Mouse (Mus musculus): ENCODE results near the gene Lhfp.

Gene Lhfp

DNA sequence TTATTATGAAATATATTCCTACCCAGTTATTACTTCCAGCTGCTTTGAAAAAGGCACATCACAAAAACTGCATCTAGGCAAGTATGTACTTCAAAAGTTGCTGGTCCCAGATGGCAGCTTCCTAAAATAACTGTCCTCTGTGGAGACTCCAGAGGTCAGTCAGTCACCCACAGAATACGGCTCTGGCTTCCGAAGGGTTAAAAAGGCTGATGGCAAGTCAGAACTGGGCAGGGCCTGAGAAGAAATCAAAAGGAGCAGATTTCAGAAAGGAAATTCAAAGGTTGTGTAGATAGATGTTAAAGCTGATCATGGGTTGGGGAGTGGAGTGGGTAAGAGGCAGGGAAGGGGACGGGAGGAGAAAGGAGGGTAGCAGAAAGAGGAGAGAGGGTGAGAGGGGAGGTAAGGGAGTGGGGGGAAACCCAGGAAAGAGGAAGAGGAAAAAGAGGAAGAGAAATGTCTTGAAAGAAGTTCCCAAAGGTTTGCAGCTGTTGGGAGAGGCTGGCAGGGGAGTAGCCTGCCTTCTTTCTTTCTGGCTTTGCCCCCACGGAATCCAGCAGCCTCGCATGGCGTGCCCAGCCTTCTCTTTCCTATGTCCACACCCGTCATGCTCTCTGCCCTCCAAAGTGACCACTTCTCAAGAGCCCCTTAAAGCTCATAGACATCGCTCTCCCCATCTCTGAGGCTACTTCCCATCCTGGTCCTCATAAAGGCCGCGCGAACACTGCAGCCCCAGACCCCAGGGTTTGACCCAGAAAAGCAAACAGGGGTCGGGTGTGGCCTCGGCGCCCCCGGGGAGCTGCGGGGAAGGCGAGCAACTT is 526 bp upstream of the Lhfp start:
- DNase-seq (ENCODE audit: low spot score in 2 of 2), result no peak

DNA sequence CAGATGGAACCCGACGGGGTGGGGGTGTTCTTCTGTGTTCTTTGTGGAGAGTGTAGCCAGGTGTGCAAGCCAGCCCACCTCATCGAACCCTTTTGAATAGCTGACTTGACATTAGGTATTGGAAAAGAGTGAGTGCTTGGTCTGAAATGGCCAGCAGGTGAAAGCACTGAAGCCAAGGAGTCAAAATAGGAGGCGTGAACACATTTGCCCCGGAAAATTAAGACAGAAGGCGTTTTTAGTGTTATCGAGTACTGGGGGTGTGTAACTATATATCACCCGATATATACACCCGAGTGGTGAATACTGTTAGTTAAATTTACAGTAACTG is 876 bp downstream of the Lhfp start:
- DNase-seq (ENCODE audit: low spot score in 2 of 2), result no peak

GRCm38 (mm10) chr3:53043206-53043780 is 2.0 kb downstream of the Lhfp start:
- no peak for DNase-seq (ENCODE audit: low spot score in 2 of 2)

DNA sequence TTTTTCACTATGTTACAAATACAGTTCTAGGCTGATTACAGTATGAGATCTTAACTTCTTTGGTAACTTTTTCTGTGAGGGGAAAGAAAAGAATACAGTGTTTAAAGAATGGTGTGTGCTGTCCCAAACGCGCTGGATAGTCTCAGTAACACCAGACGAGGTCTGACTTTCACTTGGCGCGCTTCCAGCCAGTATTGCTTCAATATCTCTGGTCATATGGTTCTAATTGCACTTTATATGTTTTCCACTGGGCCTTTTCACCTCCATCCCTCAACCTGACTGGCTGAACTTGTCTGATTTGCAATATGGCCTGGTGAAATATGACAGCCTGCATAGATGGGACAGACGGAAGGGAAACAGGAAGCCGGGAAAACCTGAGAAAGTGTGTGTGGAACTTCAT is 2.9 kb downstream of the Lhfp start:
- DNase-seq (ENCODE audit: low spot score in 2 of 2), result no peak

- no peak for DNase-seq (ENCODE audit: low spot score in 2 of 2)
Observed at GRCm38 (mm10) chr3:53044682-53045299, 3.5 kb downstream of the Lhfp start.

- DNase-seq (ENCODE audit: low spot score in 2 of 2), result no peak
Observed at GRCm38 (mm10) chr3:53045697-53046096, 4.4 kb downstream of the Lhfp start.

DNA sequence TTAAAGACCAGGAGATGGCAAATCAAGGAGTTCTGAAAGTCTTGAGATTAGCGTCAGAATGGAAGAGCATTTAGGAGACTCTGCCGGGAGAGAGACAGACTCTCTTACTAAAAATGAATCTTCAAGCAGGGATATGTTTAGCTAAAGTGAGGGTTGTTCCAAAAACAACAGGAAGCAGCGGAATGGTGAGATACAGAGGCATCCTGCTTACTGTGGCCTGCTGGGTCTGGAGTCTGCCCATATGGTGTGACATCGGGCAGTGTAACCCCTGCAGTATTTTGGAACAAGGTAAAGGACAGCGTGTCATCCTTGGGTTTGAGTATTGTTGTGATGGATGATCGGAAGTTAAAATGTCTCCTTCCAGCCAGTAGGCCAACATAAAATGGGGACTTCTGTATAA is 5.0 kb downstream of the Lhfp start:
- DNase-seq (ENCODE audit: low spot score in 2 of 2), result no peak

DNA sequence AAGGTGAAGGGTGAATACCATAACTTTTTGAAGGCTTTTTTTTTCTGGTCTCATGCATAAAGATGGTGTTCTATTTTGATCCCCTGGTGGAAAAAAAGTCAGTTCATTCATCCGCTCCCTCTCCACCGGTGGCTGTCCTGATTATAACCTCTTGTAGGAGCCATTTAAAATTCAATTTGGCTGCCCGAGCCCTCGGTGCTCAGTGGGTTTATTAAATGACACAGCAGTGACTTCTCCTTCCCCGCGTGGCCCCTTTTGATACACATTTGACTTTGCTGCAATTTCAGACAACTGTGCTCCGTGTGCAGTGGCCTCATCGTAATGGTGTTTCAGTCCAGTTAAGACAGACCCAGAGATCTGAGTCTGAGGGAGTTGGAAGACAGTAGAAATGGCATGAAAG is 11.1 kb downstream of the Lhfp start:
- no peak for DNase-seq (ENCODE audit: low spot score in 2 of 2)

- DNase-seq (ENCODE audit: low spot score in 2 of 2), result no peak
Observed at GRCm38 (mm10) chr3:53056430-53056829, 15.1 kb downstream of the Lhfp start.

DNA sequence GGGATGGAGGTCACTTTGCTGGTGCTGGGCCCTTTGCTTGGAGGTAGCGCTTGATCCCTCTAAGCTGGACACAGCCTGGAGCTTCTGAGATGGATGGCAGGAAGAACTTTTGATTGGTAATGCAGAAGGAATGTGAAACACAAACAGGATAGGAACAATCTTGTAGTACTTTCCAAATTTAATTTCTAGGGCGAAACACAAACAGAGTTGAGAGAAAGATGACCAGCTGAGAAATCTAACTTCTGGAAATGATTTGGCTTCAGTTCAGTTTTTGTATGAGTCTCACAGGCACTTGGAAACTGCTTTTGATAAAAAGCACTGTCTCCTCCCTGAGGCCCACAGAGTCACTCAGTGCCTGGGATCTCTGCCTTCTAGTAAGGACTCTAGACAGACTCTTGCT is 18.6 kb downstream of the Lhfp start:
- no peak for DNase-seq (ENCODE audit: low spot score in 2 of 2)

- no peak for DNase-seq (ENCODE audit: low spot score in 2 of 2)
Observed at GRCm38 (mm10) chr3:53063423-53064147, 22.3 kb downstream of the Lhfp start.

DNA sequence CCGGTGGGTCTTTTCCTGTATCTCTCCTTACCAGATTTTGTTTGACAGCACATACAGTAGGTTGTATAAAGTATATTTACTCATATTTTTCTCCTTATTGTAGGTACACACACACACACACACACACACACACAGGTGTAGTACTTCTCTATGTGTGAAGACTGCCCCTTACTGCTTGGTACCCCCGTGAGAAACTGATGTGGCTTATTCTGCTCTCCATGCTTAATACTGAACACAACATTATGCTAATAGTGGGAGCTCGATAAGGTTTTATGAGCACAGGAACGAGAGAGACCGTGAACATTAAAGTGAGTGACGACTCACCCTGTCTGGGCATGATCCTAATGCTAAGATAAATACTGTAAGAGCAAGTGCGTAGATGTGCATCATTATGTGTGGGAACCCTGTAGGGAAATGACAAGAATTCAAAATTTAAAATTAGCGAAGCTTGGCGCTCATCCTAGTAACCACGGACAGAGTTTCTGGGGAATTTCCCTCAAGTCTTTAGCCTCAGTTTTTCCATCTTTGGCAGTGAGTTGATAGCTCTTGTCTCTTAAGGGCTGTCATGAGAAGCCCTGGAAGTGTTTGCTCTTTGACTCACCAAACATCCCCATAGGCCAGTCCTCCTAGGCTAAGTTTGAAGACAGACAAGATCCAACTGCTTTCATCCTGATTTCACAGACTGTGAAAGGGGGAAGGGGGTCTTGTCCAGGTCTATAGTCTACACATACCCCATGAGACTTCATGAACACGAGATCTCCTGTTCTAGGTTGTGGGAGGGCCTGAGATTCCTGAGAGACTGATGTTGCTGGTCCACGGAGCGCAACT is 24.2 kb downstream of the Lhfp start:
- DNase-seq (ENCODE audit: low spot score in 2 of 2), result no peak

GRCm38 (mm10) chr3:53066095-53066372 is 24.7 kb downstream of the Lhfp start:
- DNase-seq (ENCODE audit: low spot score in 2 of 2), result no peak

GRCm38 (mm10) chr3:53068399-53068798 is 27.1 kb downstream of the Lhfp start:
- no peak for DNase-seq (ENCODE audit: low spot score in 2 of 2)

DNA sequence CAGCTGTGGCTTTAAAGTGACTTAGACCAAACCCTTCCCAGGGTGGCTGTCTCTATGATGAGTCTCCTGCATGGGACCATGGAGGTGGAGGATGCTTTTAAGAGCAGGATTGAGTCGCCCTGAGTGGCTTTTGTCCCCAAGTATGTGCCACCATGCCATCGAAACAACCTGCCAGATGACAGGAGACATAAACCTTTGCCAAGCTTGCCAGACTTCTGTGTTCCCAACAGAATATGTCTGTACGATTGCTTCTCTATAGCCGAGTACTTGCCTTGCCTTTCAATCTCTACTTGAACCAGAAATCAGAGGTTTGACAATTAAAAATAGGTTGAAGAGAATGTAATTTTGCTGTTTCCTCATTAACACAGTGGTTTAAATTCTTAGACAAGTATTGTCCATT is 32.9 kb downstream of the Lhfp start:
- no peak for DNase-seq (ENCODE audit: low spot score in 2 of 2)

- DNase-seq (ENCODE audit: low spot score in 2 of 2), result no peak
Observed at GRCm38 (mm10) chr3:53074761-53075160, 33.4 kb downstream of the Lhfp start.

DNA sequence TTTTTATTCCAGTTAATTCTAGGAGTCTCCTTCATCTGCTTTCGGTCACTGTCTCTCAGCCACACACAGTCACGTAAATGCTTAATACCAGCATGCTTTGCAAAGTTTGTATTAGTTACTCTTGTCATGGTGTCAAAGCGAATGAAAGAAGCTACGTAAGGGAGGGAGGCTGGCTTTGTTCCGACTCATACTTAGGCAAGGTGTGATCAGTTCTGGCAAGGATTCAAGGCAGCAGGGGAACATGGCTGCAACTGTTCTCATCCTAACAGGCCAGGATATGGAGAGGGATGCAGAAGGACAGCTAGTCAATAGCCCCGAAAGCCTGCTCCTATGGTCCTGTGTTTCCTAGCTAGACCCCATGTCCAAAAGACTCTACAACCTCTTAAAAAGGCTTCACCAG is 39.0 kb downstream of the Lhfp start:
- no peak for DNase-seq (ENCODE audit: low spot score in 2 of 2)

DNA sequence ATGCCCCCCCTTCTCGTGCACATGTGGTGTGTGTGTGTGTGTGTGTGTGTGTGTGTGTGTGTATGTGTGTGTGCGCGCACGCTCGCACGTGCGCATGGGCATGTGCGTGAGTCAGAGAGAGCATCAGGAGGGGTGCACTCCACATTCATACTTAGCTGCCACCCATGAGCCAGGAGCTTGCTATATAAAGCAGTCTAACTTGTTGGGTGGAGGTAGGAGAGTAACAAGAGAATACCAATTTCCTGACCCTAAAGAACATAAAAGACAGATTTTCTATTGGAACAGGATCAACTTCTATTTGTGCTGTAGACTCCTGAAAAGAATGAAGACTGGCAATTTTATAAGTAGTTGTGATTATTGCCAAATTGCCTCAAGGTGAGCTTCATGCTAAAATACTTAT is 39.4 kb downstream of the Lhfp start:
- no peak for DNase-seq (ENCODE audit: low spot score in 2 of 2)

DNA sequence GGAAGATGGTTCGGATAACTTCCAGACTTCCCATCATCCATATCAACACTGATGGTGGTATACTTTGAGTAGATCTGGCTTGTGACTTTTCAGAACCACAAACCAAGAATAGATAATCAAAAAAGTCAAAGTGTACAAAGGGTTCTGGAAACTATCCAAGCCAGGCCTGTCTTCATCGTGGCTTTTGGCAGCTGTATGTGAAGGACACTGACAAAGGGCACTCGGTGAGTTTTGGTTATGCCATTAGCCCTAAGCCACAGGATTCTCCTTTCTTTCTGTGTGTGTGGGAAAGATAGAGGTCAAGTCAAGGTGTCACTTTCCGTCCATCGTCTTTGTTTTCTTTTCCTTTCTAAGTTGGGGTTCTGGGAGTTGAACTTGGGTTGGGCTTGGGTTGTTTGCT is 42.4 kb downstream of the Lhfp start:
- DNase-seq (ENCODE audit: low spot score in 2 of 2), result no peak

GRCm38 (mm10) chr3:53084806-53085205 is 43.5 kb downstream of the Lhfp start:
- DNase-seq (ENCODE audit: low spot score in 2 of 2), result no peak

DNA sequence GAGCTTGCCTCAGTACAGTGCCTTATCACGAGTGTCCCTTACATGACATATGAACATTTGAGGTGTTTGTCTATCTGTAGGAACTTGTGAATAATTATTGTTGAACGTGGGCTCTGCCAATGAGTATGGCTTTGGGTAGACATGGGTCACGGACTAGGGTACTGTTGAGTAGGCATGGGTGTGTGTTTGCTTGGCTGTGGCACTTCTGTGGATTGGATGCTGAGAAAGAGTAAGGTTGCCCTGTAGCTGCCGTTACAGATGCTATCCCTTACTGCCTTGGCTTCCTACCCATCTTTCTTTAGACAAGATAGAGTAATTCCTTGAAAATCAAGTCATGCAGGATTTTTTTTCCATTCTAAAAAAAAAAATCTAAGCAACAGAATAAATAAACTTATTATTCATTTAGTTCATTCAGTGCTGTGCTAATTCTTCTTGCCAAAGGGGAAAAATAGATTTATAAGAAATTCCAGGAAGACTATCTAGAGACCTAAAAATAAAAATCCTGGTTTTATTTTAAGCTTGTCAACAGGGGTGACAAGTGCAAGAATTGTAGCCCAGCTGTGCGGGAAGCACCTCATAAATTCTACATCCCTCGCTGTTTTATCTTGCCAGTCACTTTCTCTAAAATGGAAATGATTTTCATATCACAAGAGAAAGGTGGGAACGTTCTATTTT is 45.3 kb downstream of the Lhfp start:
- DNase-seq (ENCODE audit: low spot score in 2 of 2), result no peak
